Mouse (Mus musculus): ENCODE measurements around the gene Map7.
A peak's percentile ranks its signal among the peaks of the same experiment; 100 is the strongest.

Map7 gene

GRCm38 (mm10) chr10:20148130-20148772 is at the start of gene Map7:
Map7 (plus strand) TSS chr10:20148471.
- no peak for DNase-seq (ENCODE audit: low spot score)

- no peak for DNase-seq (ENCODE audit: low spot score)
These were observed 46.8 kb upstream of the Map7 start for GRCm38 (mm10) chr10:20101456-20101855.

- peak; percentile 93 for DNase-seq (ENCODE audit: low spot score)
These were observed 43.9 kb upstream of the Map7 start for GRCm38 (mm10) chr10:20104271-20104931.

GRCm38 (mm10) chr10:20105575-20105974 is 42.7 kb upstream of the Map7 start:
- no peak for DNase-seq (ENCODE audit: low spot score)

- no peak for DNase-seq (ENCODE audit: low spot score)
These were observed 41.2 kb upstream of the Map7 start for GRCm38 (mm10) chr10:20107031-20107430.

DNA sequence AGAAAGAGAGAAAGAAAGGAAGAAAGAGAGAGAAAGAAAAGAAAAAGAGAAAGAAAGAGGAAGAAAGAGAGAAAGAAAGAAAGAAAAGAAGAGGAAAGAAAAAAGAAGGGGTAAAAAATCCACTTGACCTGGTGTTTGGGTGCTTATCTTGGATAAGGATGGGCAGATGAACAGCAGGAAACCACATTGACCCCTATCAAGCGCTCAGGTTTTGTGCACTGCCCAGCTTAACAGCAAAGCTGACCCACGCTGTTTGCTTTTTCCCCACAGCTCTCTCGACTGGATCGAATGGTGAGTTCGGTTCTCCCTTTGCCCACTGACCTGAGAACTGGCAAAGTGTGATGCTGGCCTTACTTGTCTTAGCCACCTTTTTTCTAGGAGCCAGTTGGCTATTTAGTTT is 36.8 kb upstream of the Map7 start:
- DNase-seq (ENCODE audit: low spot score) = no peak

GRCm38 (mm10) chr10:20112026-20112973 is 36.0 kb upstream of the Map7 start:
- DNase-seq (ENCODE audit: low spot score) = no peak

DNA sequence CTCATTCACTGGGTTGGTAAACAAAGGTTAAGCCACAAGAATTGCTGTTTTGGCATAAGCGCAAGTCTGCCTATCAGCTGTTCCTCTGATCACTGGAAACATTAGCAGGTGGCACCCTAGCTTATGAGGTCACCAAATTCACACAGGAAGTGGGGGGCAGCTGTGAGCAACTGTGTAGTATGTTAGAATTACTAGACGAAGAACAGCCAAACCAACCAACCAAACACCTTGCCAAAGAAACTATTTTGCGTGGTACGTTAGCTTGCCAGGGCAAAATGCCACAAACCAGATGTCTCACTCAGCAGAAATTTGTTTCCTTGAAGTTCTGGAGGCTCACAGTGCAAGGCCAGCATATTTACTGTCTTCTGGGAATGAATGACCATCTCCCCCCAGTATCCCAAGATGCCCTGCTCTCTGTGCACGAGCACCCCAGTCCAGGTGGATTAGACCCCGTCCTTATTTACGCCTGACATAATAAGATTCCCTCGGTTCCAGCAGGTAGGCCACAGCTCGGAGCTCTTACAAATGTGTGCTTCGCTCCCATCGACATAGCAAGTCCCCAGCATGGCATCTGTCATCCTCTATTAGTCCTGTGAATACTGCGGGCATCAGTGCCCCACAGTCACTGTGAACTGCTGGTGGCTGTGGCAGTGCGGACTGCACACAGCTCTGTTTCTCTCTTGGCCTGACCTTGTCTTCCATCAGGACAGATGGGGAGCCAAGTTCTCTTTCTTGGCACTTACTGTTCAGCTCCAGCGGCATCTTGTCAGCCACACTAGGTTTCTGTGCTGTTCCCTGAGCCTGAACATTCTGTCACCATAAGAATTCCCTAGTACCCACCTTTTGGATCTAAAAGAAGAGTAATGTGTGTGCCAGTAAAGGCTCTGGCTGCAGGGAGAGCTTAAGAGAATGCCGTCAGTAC is 28.5 kb upstream of the Map7 start:
- DNase-seq (ENCODE audit: low spot score) = no peak

- DNase-seq (ENCODE audit: low spot score) = no peak
These were observed 26.3 kb upstream of the Map7 start for GRCm38 (mm10) chr10:20121981-20122380.

GRCm38 (mm10) chr10:20123401-20123800 is 24.9 kb upstream of the Map7 start:
- peak; percentile 16 for DNase-seq (ENCODE audit: low spot score)

- DNase-seq (ENCODE audit: low spot score) = no peak
These were observed 23.7 kb upstream of the Map7 start for GRCm38 (mm10) chr10:20124576-20124975.

- peak; percentile 74 for DNase-seq (ENCODE audit: low spot score)
These were observed 23.0 kb upstream of the Map7 start for GRCm38 (mm10) chr10:20125226-20125625.

GRCm38 (mm10) chr10:20132933-20133652 is 15.2 kb upstream of the Map7 start:
- no peak for DNase-seq (ENCODE audit: low spot score)

- DNase-seq (ENCODE audit: low spot score) = no peak
These were observed 12.8 kb upstream of the Map7 start for GRCm38 (mm10) chr10:20135350-20136058.

- DNase-seq (ENCODE audit: low spot score) = no peak
These were observed 11.8 kb upstream of the Map7 start for GRCm38 (mm10) chr10:20136505-20136904.

GRCm38 (mm10) chr10:20141376-20141775 is 6.9 kb upstream of the Map7 start:
- no peak for DNase-seq (ENCODE audit: low spot score)

- DNase-seq (ENCODE audit: low spot score) = no peak
These were observed 476 bp downstream of the Map7 start for GRCm38 (mm10) chr10:20148773-20149120.

GRCm38 (mm10) chr10:20149121-20149834 is 1.0 kb downstream of the Map7 start:
- no peak for DNase-seq (ENCODE audit: low spot score)

GRCm38 (mm10) chr10:20149835-20150355 is 1.6 kb downstream of the Map7 start:
- DNase-seq (ENCODE audit: low spot score) = no peak
